In genomic region chr4:129684531-129684930, GRCm38 (mm10) we compare ENCODE assay signal across 13 mouse cellular contexts.
"Had no signal": no experiment of that assay in that cellular context is flagged by ENCODE, and none has a peak within 500 bp of the region (broad histone marks: within the 10 kb centered on the region; RNA-seq: fewer than 3 reads in every experiment).

No protein-coding gene starts in this region.

- H3K27ac ChIP-seq: hindbrain, postnatal 0 days; liver, embryonic 13.5 days; stomach, postnatal 0 days had no signal

- H3K27me3 ChIP-seq: liver, embryonic 13.5 days had no signal

- H3K9me3 ChIP-seq: liver, embryonic 13.5 days had no signal

- H3K9ac ChIP-seq: liver, embryonic 13.5 days had no signal

- H3K4me2 ChIP-seq: liver, embryonic 13.5 days; midbrain, embryonic 11.5 days had no signal

- ATAC-seq: hindbrain, postnatal 0 days; inflammation-experienced regulatory T-cells, adult 6 months; intestine, embryonic 16.5 days had no signal

- DNase-seq: layer of hippocampus, postnatal 36 days; liver, embryonic 13.5 days; lung, adult 2 months; lung, postnatal 14 days; lung, postnatal 4 days; midbrain, embryonic 14.5 days; thymus, adult 2 months; thymus, postnatal 25 days had no signal

- H3K4me3 ChIP-seq: liver, embryonic 13.5 days had no signal

- H3K4me1 ChIP-seq: liver, embryonic 13.5 days had no signal
